Mouse (Mus musculus) cortical plate, adult 2 months (tissue): Measurements from ENCODE around the gene Cbx1.
A peak's percentile ranks its signal among the peaks of the same experiment; 100 is the strongest.

ENCODE experiments used
- CTCF ChIP-seq: fragments of 200-500 bp; IDR thresholded peaks from 2 replicates; pipeline ENCODE4 v1.5.1; 2011; ENCODE audit warnings: mild to moderate bottlenecking, control low read depth, low read length; ENCODE audit not compliant: insufficient read depth; ENCODE audit errors: extremely low read depth
- POLR2A ChIP-seq: fragments of 200-500 bp; IDR thresholded peaks from 2 replicates; pipeline ENCODE4 v1.6.1; 2011; ENCODE audit warnings: mild to moderate bottlenecking, low read length, control low read depth; ENCODE audit not compliant: insufficient read depth; ENCODE audit errors: extremely low read depth

GRCm38 (mm10) chr11:96788871-96789795, at the start of gene Cbx1:
- TF ChIP-seq CTCF (no peak), POLR2A (peak; percentile 47; the same call in 1 of the 2 replicates)
